Mouse (Mus musculus): ENCODE results near the gene Adcyap1r1.

The Adcyap1r1 gene

DNA sequence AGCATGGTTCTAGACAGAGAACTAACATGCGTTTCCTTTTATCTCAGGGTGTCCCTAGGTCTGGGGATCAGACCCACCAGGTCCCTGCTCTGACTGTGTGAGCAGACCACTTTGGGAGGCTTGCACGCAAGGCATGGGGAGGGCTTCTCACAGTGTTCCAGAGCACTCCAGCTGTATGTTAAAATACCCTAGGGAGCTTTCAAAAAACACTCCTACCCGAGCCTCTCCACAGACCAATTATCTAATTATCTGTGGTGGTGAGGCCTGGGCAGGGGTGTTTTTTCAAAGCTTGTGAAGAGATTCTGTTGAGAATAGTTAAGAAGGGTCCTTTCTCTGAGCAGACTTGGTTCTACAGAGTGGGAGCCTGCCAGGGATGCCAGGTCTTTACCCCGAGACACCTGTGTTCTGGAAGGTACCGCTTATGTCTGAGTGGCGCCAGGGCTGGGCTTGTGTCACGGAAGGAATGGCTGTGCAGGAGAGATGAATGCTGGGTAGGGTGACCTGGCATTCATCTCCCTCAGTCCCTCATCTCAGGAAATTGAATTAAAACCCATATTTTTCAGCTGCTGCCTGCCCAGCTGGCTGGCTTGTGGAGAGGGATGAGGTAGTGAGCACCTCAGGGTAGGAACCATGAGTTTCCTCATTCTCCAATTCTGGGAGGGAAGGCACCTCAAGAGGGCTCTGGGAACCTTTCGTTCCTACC, 2.7 kb upstream of the Adcyap1r1 start:
- no peak for DNase-seq (ENCODE audit: low spot score in 2 of 2)

DNA sequence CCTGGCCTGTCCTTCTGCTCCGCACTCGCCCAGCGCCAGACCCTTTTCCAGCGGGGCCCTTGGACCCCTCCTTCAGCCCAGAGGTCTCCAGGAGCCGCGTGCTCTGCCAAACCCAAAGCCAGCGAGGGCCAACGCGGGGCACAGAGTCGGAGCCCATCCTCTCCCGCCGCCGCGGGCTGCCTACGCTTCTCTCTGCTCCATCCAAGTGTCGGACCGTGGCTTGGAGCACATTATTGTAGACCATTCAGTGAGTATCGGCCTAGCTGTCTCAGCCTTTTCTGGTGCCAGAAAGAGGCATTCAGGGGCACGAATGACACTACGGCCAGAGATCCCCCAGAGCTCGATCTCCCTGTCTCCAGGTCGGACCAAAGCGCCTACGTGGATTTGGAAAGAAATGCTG, 603 bp downstream of the Adcyap1r1 start:
- DNase-seq (ENCODE audit: low spot score in 2 of 2) = peak in 1 of 2 experiments; percentile 30

GRCm38 (mm10) chr6:55453548-55453947, 1.8 kb downstream of the Adcyap1r1 start:
- DNase-seq (ENCODE audit: low spot score in 2 of 2) = no peak

DNA sequence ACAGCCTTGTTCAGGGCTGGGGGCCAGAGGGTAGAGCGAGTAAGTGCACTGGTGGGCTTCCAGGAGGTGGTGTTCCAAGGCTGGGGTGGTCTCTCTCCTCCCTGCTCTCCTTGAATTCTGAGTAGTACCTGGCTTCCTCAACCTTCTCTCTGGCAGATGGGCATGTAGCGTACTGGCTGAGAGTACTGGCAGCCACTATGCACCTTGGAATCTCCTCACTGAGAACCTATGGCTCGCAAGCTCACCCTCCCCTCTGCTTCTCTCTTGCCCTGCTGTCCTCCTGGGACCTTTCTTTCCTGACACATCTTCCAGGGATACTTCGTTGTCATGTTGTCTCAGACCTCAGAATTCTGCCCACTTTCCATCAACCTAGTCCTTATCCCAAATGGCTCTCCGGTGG, 3.9 kb downstream of the Adcyap1r1 start:
- no peak for DNase-seq (ENCODE audit: low spot score in 2 of 2)

DNA sequence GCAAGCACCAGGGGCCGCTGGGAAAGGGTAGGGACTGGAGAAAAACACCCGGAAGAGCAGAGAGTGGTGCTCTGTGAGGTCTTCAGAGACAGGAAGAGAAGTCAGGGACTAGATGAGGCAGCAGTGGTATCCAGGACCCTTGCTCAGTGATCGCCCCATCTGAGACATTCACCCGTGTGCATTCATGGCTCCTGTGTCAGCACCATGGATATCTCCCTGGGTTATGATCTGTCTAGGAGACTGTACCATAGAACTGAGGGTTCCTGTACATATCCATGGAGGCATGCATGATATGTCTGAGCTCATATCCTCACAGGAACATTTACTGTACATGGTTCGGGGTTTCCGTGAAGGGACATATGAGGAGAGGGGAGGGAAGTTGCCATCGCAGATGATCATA, 5.9 kb downstream of the Adcyap1r1 start:
- DNase-seq (ENCODE audit: low spot score in 2 of 2) = no peak

DNA sequence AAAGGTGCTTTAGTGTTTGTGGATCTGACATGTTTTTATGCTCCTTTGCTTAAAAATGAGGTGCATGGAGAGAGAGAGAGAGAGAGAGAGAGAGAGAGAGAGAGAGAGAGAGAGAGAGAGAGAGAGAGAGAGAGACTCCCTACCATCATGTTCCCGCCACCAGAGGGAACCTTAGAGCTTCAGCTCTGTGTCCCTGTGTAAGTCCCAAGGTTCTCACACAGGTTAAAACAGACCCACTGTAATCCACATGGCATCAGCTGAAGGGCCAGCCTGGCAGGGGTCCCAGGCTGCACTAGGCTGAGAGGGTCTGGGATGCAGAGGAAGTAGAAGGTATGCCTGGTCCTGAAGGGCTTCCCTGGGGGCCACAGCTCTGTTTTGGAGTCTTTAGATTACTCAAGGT, 6.4 kb downstream of the Adcyap1r1 start:
- no peak for DNase-seq (ENCODE audit: low spot score in 2 of 2)

GRCm38 (mm10) chr6:55459545-55460397, 8.0 kb downstream of the Adcyap1r1 start:
- no peak for DNase-seq (ENCODE audit: low spot score in 2 of 2)

- no peak for DNase-seq (ENCODE audit: low spot score in 2 of 2)
These were observed 9.4 kb downstream of the Adcyap1r1 start for GRCm38 (mm10) chr6:55461141-55461540.

DNA sequence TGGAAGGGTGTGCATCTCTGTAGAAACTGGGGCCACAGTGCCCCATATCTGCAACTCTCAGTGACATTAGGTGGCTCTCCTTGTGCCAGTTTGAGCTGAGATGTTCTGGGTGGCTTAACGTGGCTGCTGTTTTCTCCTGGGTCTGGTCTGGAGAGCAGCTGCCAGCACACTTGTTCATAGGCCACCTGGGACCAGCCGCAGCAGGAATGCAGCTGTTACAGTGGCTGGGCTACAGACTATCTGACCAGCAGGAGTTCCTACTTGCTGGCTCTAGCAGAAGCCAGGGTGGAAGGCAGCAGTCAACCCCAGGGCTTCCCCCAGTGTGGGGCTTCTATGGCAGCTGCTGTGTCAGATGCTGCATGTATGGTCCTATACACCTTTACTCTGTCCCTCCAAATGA, 9.9 kb downstream of the Adcyap1r1 start:
- no peak for DNase-seq (ENCODE audit: low spot score in 2 of 2)

DNA sequence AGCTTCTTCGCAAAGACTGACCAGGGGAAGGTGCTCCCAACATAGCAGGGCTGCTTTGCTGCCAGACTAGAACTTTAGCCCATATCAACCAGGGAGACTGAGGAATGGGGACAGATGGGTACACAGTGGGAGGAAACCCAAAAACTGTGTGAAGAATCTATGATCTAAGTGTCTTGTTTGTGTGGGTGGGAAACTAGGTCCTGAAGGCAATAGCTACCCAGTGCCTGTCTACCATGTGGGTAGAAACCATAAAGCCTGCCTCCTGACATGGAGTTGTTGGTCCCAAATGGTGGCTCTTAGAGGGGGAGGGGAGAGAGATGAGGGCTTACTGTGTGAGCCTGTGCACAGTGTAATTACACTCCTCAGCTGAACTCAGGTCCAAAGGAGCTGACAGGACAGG, 10.6 kb downstream of the Adcyap1r1 start:
- DNase-seq (ENCODE audit: low spot score in 2 of 2) = no peak

DNA sequence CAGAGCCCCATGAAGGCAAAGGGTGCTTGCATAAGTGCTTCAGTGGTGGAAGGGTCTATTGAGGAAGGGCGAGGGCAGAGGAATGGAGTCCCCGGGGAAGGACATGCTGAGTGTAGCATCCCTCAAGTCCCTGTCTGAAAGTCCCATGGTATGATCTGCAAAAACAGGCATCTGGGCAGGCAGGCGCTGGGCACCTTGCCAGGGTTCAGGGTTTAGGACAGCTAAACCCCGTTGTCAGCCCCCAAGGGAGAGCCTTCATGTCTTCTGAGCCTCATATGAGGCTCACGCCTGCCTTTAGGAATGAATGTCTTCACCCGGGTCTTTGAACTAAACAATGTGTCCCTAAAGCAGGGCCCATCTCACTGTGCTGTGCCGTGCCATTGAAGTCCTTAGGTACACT, 12.2 kb downstream of the Adcyap1r1 start:
- DNase-seq (ENCODE audit: low spot score in 2 of 2) = no peak

GRCm38 (mm10) chr6:55465311-55465710, 13.5 kb downstream of the Adcyap1r1 start:
- no peak for DNase-seq (ENCODE audit: low spot score in 2 of 2)

- no peak for DNase-seq (ENCODE audit: low spot score in 2 of 2)
These were observed 14.6 kb downstream of the Adcyap1r1 start for GRCm38 (mm10) chr6:55466301-55466761.

- DNase-seq (ENCODE audit: low spot score in 2 of 2) = no peak
These were observed 18.9 kb downstream of the Adcyap1r1 start for GRCm38 (mm10) chr6:55470691-55471090.

- no peak for DNase-seq (ENCODE audit: low spot score in 2 of 2)
These were observed 20.6 kb downstream of the Adcyap1r1 start for GRCm38 (mm10) chr6:55472381-55472780.

DNA sequence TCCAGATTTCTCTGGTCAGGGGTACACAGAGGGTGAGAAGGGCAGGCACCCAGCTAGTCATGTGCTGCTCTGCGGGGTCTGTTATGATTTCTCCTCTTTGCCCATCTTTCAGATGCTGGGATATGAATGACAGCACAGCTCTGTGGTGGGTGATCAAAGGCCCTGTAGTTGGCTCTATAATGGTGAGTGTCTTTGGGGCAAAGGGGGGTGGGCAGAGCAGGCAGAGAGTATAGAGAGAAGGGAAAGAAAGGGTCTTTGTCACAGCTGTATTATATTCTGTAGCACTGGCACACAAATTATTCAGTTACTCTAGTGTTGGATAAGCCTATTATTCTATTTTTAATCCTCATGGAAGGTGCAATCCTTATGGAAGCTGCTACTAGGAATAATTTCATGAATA, 29.2 kb downstream of the Adcyap1r1 start:
- no peak for DNase-seq (ENCODE audit: low spot score in 2 of 2)

- no peak for DNase-seq (ENCODE audit: low spot score in 2 of 2)
These were observed 30.7 kb downstream of the Adcyap1r1 start for GRCm38 (mm10) chr6:55482471-55482870.

GRCm38 (mm10) chr6:55483360-55483759, 31.6 kb downstream of the Adcyap1r1 start:
- DNase-seq (ENCODE audit: low spot score in 2 of 2) = no peak

- peak; percentile 69 to 74 for DNase-seq (ENCODE audit: low spot score in 2 of 2)
These were observed 32.4 kb downstream of the Adcyap1r1 start for GRCm38 (mm10) chr6:55484224-55484623.

- no peak for DNase-seq (ENCODE audit: low spot score in 2 of 2)
These were observed 33.4 kb downstream of the Adcyap1r1 start for GRCm38 (mm10) chr6:55485216-55485615.

- DNase-seq (ENCODE audit: low spot score in 2 of 2) = no peak
These were observed 35.9 kb downstream of the Adcyap1r1 start for GRCm38 (mm10) chr6:55487726-55488125.

DNA sequence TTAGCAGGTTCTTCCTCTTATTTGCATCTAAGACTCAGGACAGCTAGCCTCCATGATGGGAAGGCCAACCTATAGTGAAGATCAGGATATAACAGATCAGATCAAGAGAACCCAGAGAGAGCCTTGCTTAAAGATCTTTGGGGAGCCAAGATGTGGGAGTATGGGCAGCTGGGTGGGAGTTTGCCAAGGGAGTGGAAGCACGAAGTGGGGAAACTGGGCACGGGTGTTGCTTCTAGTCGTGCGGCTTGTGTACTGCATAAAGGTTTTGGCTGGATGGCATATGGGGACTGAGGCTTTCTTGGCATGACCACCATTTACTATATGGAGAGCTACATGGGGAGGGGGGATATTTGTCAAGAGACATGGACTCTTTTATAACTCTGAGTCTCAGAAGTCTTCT, 44.4 kb downstream of the Adcyap1r1 start:
- DNase-seq (ENCODE audit: low spot score in 2 of 2) = no peak

- DNase-seq (ENCODE audit: low spot score in 2 of 2) = no peak
These were observed 47.0 kb downstream of the Adcyap1r1 start for GRCm38 (mm10) chr6:55498753-55499152.
